Mouse (Mus musculus): ENCODE results near the gene Efna5. TPM values are rescaled to one million over a fixed set of nuclear protein-coding genes. Genes with fewer than 3 reads are reported as not detected.

The Efna5 gene
- polyA plus RNA-seq, 1 experiment from 2014 or later, result 70.3 TPM

- Histone ChIP-seq H3K36me3 (replicated peaks; ENCODE audit: control insufficient read depth, insufficient read depth, low read depth, low read length) (no peaks in the 10 kb centered on the region), H3K27me3 (ENCODE audit: control insufficient read depth, insufficient read depth, low read length) (no peaks in the 10 kb centered on the region), H3K9ac (replicated peaks; ENCODE audit: low read length) (no peak overlapping the region), H3K4me2 (ENCODE audit: low read depth, low read length) (no peak overlapping the region), H3K4me1 (ENCODE audit: control insufficient read depth, insufficient read depth, low read length) (peaks cover 8% of the 10 kb centered on the region; the same call in 1 of the 2 replicates), H3K9me3 (replicated peaks; ENCODE audit: control insufficient read depth, low read length) (no peaks in the 10 kb centered on the region), H3K4me3 (ENCODE audit: low read depth, low read length) (no peak overlapping the region), H3K27ac (replicated peaks; ENCODE audit: low read depth, low read length) (no peak overlapping the region)
- ATAC-seq (replicated peaks; ENCODE audit: insufficient number of reproducible peaks, low FRiP score, low TSS enrichment, low read depth) (no peak), DNase-seq (ENCODE audit: low spot score) (no peak)
- WGBS, result 81% methylated on average over 11 of the region's 11 CpGs
Observed at GRCm38 (mm10) chr17:62821219-62821618, 59.9 kb downstream of the Efna5 start.

- H3K27me3 ChIP-seq (ENCODE audit: control insufficient read depth, insufficient read depth, low read length), result no peaks in the 10 kb centered on the region
- H3K4me2 ChIP-seq (ENCODE audit: low read depth, low read length), result no peak overlapping the region
- DNase-seq (ENCODE audit: low spot score) (no peak), ATAC-seq (replicated peaks; ENCODE audit: insufficient number of reproducible peaks, low FRiP score, low TSS enrichment, low read depth) (no peak)
- H3K9me3 ChIP-seq (replicated peaks; ENCODE audit: control insufficient read depth, low read length), result no peaks in the 10 kb centered on the region
- 92% methylated on average over 5 of the region's 5 CpGs for WGBS
- no peak overlapping the region for H3K27ac ChIP-seq (replicated peaks; ENCODE audit: low read depth, low read length)
- H3K36me3 ChIP-seq (replicated peaks; ENCODE audit: control insufficient read depth, insufficient read depth, low read depth, low read length), result no peaks in the 10 kb centered on the region
- H3K4me3 ChIP-seq (ENCODE audit: low read depth, low read length), result no peak overlapping the region
- H3K9ac ChIP-seq (replicated peaks; ENCODE audit: low read length), result no peak overlapping the region
- H3K4me1 ChIP-seq (ENCODE audit: control insufficient read depth, insufficient read depth, low read length), result peaks cover 8% of the 10 kb centered on the region; the same call in 1 of the 2 replicates
Observed at GRCm38 (mm10) chr17:62819931-62820330, 61.2 kb downstream of the Efna5 start.

- H3K27me3 ChIP-seq (ENCODE audit: control insufficient read depth, insufficient read depth, low read length), result no peaks in the 10 kb centered on the region
- H3K36me3 ChIP-seq (replicated peaks; ENCODE audit: control insufficient read depth, insufficient read depth, low read depth, low read length), result no peaks in the 10 kb centered on the region
- 7% methylated on average over 8 of the region's 8 CpGs for WGBS
- no peaks in the 10 kb centered on the region for H3K9me3 ChIP-seq (replicated peaks; ENCODE audit: control insufficient read depth, low read length)
- ATAC-seq (replicated peaks; ENCODE audit: insufficient number of reproducible peaks, low FRiP score, low TSS enrichment, low read depth), result no peak
- DNase-seq (ENCODE audit: low spot score), result peak; percentile 47
- peaks cover 8% of the 10 kb centered on the region; the same call in 1 of the 2 replicates for H3K4me1 ChIP-seq (ENCODE audit: control insufficient read depth, insufficient read depth, low read length)
- no peak overlapping the region for H3K4me3 ChIP-seq (ENCODE audit: low read depth, low read length)
- peak overlapping the region; percentile 27; the same call in 1 of the 2 replicates for H3K4me2 ChIP-seq (ENCODE audit: low read depth, low read length)
- H3K27ac ChIP-seq (replicated peaks; ENCODE audit: low read depth, low read length), result peak overlapping the region; percentile 41
- H3K9ac ChIP-seq (replicated peaks; ENCODE audit: low read length), result peak overlapping the region; percentile 15
Observed at GRCm38 (mm10) chr17:62818821-62819220, 62.3 kb downstream of the Efna5 start.

- Histone ChIP-seq H3K9ac (replicated peaks; ENCODE audit: low read length) (peak overlapping the region; percentile 15; the same call in 1 of the 2 replicates), H3K9me3 (replicated peaks; ENCODE audit: control insufficient read depth, low read length) (no peaks in the 10 kb centered on the region), H3K36me3 (replicated peaks; ENCODE audit: control insufficient read depth, insufficient read depth, low read depth, low read length) (no peaks in the 10 kb centered on the region), H3K27ac (replicated peaks; ENCODE audit: low read depth, low read length) (peak overlapping the region; percentile 41), H3K4me3 (ENCODE audit: low read depth, low read length) (no peak overlapping the region), H3K4me2 (ENCODE audit: low read depth, low read length) (no peak overlapping the region; the same call in 1 of the 2 replicates), H3K27me3 (ENCODE audit: control insufficient read depth, insufficient read depth, low read length) (no peaks in the 10 kb centered on the region), H3K4me1 (ENCODE audit: control insufficient read depth, insufficient read depth, low read length) (peaks cover 8% of the 10 kb centered on the region; the same call in 1 of the 2 replicates)
- 0 out of 2 replicates have a peak, but pooled peaks have one; percentile 42 for ATAC-seq (replicated peaks; ENCODE audit: insufficient number of reproducible peaks, low FRiP score, low TSS enrichment, low read depth)
- DNase-seq (ENCODE audit: low spot score), result peak; percentile 81
- 23% methylated on average over 2 of the region's 2 CpGs for WGBS
Observed at GRCm38 (mm10) chr17:62818337-62818736, 62.8 kb downstream of the Efna5 start.

- DNase-seq (ENCODE audit: low spot score) (no peak), ATAC-seq (replicated peaks; ENCODE audit: insufficient number of reproducible peaks, low FRiP score, low TSS enrichment, low read depth) (no peak)
- whole genome bisulfite sequencing, result 83% methylated on average over 10 of the region's 10 CpGs
- peaks cover 8% of the 10 kb centered on the region; the same call in 1 of the 2 replicates for H3K4me1 ChIP-seq (ENCODE audit: control insufficient read depth, insufficient read depth, low read length)
- no peak overlapping the region for H3K4me3 ChIP-seq (ENCODE audit: low read depth, low read length)
- no peaks in the 10 kb centered on the region for H3K36me3 ChIP-seq (replicated peaks; ENCODE audit: control insufficient read depth, insufficient read depth, low read depth, low read length)
- H3K9me3 ChIP-seq (replicated peaks; ENCODE audit: control insufficient read depth, low read length), result no peaks in the 10 kb centered on the region
- no peaks in the 10 kb centered on the region for H3K27me3 ChIP-seq (ENCODE audit: control insufficient read depth, insufficient read depth, low read length)
- H3K27ac ChIP-seq (replicated peaks; ENCODE audit: low read depth, low read length), result no peak overlapping the region
- H3K9ac ChIP-seq (replicated peaks; ENCODE audit: low read length), result no peak overlapping the region
- H3K4me2 ChIP-seq (ENCODE audit: low read depth, low read length), result no peak overlapping the region
Observed at GRCm38 (mm10) chr17:62816879-62817278, 64.2 kb downstream of the Efna5 start.

- H3K27ac ChIP-seq (replicated peaks; ENCODE audit: low read depth, low read length), result no peak overlapping the region
- H3K9me3 ChIP-seq (replicated peaks; ENCODE audit: control insufficient read depth, low read length), result no peaks in the 10 kb centered on the region
- no peaks in the 10 kb centered on the region for H3K36me3 ChIP-seq (replicated peaks; ENCODE audit: control insufficient read depth, insufficient read depth, low read depth, low read length)
- ATAC-seq (replicated peaks; ENCODE audit: insufficient number of reproducible peaks, low FRiP score, low TSS enrichment, low read depth) (no peak), DNase-seq (ENCODE audit: low spot score) (no peak)
- 88% methylated on average over 6 of the region's 6 CpGs for WGBS
- H3K27me3 ChIP-seq (ENCODE audit: control insufficient read depth, insufficient read depth, low read length), result no peaks in the 10 kb centered on the region
- H3K9ac ChIP-seq (replicated peaks; ENCODE audit: low read length), result no peak overlapping the region
- H3K4me1 ChIP-seq (ENCODE audit: control insufficient read depth, insufficient read depth, low read length), result peaks cover under 1% of the 10 kb centered on the region; the same call in 1 of the 2 replicates
- H3K4me2 ChIP-seq (ENCODE audit: low read depth, low read length), result no peak overlapping the region
- H3K4me3 ChIP-seq (ENCODE audit: low read depth, low read length), result no peak overlapping the region
Observed at GRCm38 (mm10) chr17:62813461-62813860, 67.7 kb downstream of the Efna5 start.

- Histone ChIP-seq H3K4me2 (ENCODE audit: low read depth, low read length) (no peak overlapping the region), H3K9ac (replicated peaks; ENCODE audit: low read length) (no peak overlapping the region), H3K27ac (replicated peaks; ENCODE audit: low read depth, low read length) (no peak overlapping the region), H3K9me3 (replicated peaks; ENCODE audit: control insufficient read depth, low read length) (no peaks in the 10 kb centered on the region), H3K4me1 (ENCODE audit: control insufficient read depth, insufficient read depth, low read length) (no peaks in the 10 kb centered on the region), H3K27me3 (ENCODE audit: control insufficient read depth, insufficient read depth, low read length) (no peaks in the 10 kb centered on the region), H3K36me3 (replicated peaks; ENCODE audit: control insufficient read depth, insufficient read depth, low read depth, low read length) (no peaks in the 10 kb centered on the region), H3K4me3 (ENCODE audit: low read depth, low read length) (no peak overlapping the region)
- DNase-seq (ENCODE audit: low spot score) (no peak), ATAC-seq (replicated peaks; ENCODE audit: insufficient number of reproducible peaks, low FRiP score, low TSS enrichment, low read depth) (no peak)
- WGBS, result 92% methylated on average over 4 of the region's 4 CpGs
Observed at GRCm38 (mm10) chr17:62807891-62808290, 73.2 kb downstream of the Efna5 start.

- no peaks in the 10 kb centered on the region for H3K36me3 ChIP-seq (replicated peaks; ENCODE audit: control insufficient read depth, insufficient read depth, low read depth, low read length)
- WGBS, result 91% methylated on average over 6 of the region's 6 CpGs
- no peak overlapping the region for H3K4me3 ChIP-seq (ENCODE audit: low read depth, low read length)
- H3K27ac ChIP-seq (replicated peaks; ENCODE audit: low read depth, low read length), result no peak overlapping the region
- no peak for DNase-seq (ENCODE audit: low spot score)
- H3K9ac ChIP-seq (replicated peaks; ENCODE audit: low read length), result no peak overlapping the region
- no peaks in the 10 kb centered on the region for H3K9me3 ChIP-seq (replicated peaks; ENCODE audit: control insufficient read depth, low read length)
- H3K27me3 ChIP-seq (ENCODE audit: control insufficient read depth, insufficient read depth, low read length), result no peaks in the 10 kb centered on the region
- no peak overlapping the region for H3K4me2 ChIP-seq (ENCODE audit: low read depth, low read length)
- no peaks in the 10 kb centered on the region for H3K4me1 ChIP-seq (ENCODE audit: control insufficient read depth, insufficient read depth, low read length)
- ATAC-seq (replicated peaks; ENCODE audit: insufficient number of reproducible peaks, low FRiP score, low TSS enrichment, low read depth), result no peak
Observed at GRCm38 (mm10) chr17:62806646-62807045, 74.5 kb downstream of the Efna5 start.
